Mouse (Mus musculus) liver, postnatal 0 days (tissue): ENCODE results near the gene Ppm1l. TPM values are rescaled to one million over a fixed set of nuclear protein-coding genes. Genes with fewer than 3 reads are reported as not detected.

Experiments
- ATAC-seq: fragments of 200-750 bp; cut with Nextera tagmentation; 2 replicates; pipeline ENCODE4 v1.8.0; 2017; ENCODE audit warnings: mild to moderate bottlenecking, moderate library complexity
- DNase-seq: peaks from one replicate; pipeline ENCODE4 v3.0.0-alpha.2; 2016
- H3K27ac ChIP-seq: fragments of 300-500 bp; sonication (generic); 2 replicates; pipeline ENCODE4 v1.5.1; 2014; ENCODE audit warnings: antibody characterized with exemption, moderate library complexity, mild to moderate bottlenecking, low read depth
- H3K27me3 ChIP-seq: fragments of 300-500 bp; sonication (generic); 2 replicates; pipeline ENCODE4 v1.6.1; 2014; ENCODE audit warnings: low read length, control low read depth, mixed read lengths; ENCODE audit not compliant: insufficient read depth
- H3K36me3 ChIP-seq: fragments of 300-500 bp; sonication (generic); replicated peaks from 2 replicates; pipeline ENCODE4 v1.6.1; 2014; ENCODE audit warnings: mild to moderate bottlenecking, control low read depth, low read length, moderate library complexity, mixed read lengths; ENCODE audit not compliant: insufficient read depth
- H3K4me1 ChIP-seq: fragments of 300-500 bp; sonication (generic); 2 replicates; pipeline ENCODE4 v1.6.1; 2014; ENCODE audit warnings: antibody characterized with exemption, mild to moderate bottlenecking, control low read depth; ENCODE audit not compliant: insufficient read depth
- H3K4me2 ChIP-seq: fragments of 300-500 bp; sonication (generic); 2 replicates; pipeline ENCODE4 v1.6.1; 2014; ENCODE audit warnings: low read depth, mild to moderate bottlenecking, low read length, moderate library complexity, mixed read lengths
- H3K4me3 ChIP-seq: fragments of 300-500 bp; sonication (generic); 2 replicates; pipeline ENCODE4 v1.5.1; 2014; ENCODE audit warnings: low read depth, low read length
- H3K9ac ChIP-seq: fragments of 300-500 bp; sonication (generic); replicated peaks from 2 replicates; pipeline ENCODE4 v1.6.1; 2014; ENCODE audit warnings: mild to moderate bottlenecking, moderate library complexity
- H3K9me3 ChIP-seq: fragments of 300-500 bp; sonication (generic); 2 replicates; pipeline ENCODE4 v1.6.1; 2016; ENCODE audit warnings: mild to moderate bottlenecking, control low read depth, low read length, mixed read lengths
- CTCF ChIP-seq: sonication (generic); IDR thresholded peaks from 2 replicates; pipeline ENCODE4 v1.5.1; 2016; ENCODE audit warnings: antibody characterized with exemption, low read depth
- EP300 ChIP-seq: IDR thresholded peaks from 2 replicates; pipeline ENCODE4 v1.6.1; 2016; ENCODE audit warnings: antibody characterized with exemption, low read depth, mild to moderate bottlenecking
- WGBS: fragments of 180-500 bp; shearing (Covaris S2); extraction: QIAGEN DNeasy Blood & Tissue Kit; methylation state at CpG from one replicate; pipeline ENCODE4 v1.1.7; 2014; ENCODE audit not compliant: insufficient replicate concordance; 5-methylcytosine and 5-hydroxymethylcytosine counted together
- polyA plus RNA-seq: library from polyadenylated mRNA; unstranded; fragments of >200 nt; fragmentation: Nextera tagmentation; extraction: Ambion mirVana; gene quantifications from 2 replicates; pipeline ENCODE4 v1.2.1, GENCODE M21; 2015

Gene Ppm1l
- polyA plus RNA-seq, 1 experiment from 2014 or later, result 2.8 TPM

DNA sequence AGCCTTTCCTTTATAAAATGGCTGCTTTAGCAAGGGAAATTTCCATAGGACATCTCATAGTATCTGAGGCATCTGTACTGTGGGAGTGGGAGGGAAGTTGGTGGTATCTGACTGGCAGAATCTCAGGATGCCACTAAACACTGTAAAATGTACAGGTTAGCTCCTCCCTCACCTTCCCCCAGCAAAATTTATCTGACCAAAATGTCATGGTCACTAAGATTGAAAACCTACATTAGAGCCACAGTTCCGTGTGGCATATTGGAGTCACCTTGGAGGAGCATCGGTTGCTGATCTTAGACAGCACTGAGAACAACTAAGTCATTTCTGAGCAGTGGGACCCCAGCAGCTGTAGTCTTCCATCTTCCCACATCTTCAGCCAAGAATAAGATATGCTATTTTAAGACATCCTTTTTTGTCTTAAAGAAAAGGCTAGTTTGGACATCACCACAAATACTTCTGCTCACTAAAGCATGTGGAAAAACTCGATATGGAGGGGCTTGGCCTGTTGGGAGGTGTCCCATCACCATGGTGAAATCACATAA is 192.8 kb downstream of the Ppm1l start:
- no peak for DNase-seq
- Histone ChIP-seq H3K36me3 (no peaks in the 10 kb centered on the region), H3K9ac (no peak overlapping the region), H3K4me2 (no peak overlapping the region), H3K27ac (no peak overlapping the region), H3K4me3 (no peak overlapping the region), H3K9me3 (no peaks in the 10 kb centered on the region), H3K27me3 (no peaks in the 10 kb centered on the region), H3K4me1 (no peaks in the 10 kb centered on the region)
- WGBS, result 80% methylated on average over 3 of the region's 3 CpGs
- no peak for ATAC-seq
- no peak for TF ChIP-seq CTCF
- no peak for TF ChIP-seq EP300

- Histone ChIP-seq H3K4me1 (no peaks in the 10 kb centered on the region), H3K4me2 (no peak overlapping the region), H3K27me3 (no peaks in the 10 kb centered on the region), H3K9ac (no peak overlapping the region), H3K27ac (no peak overlapping the region), H3K36me3 (no peaks in the 10 kb centered on the region), H3K9me3 (no peaks in the 10 kb centered on the region), H3K4me3 (no peak overlapping the region)
- no peak for ATAC-seq
- TF ChIP-seq EP300 (no peak), CTCF (no peak)
- no peak for DNase-seq
- 44% methylated on average over 7 of the region's 7 CpGs for WGBS
These were observed 195.2 kb downstream of the Ppm1l start for GRCm38 (mm10) chr3:69511881-69512280.

DNA sequence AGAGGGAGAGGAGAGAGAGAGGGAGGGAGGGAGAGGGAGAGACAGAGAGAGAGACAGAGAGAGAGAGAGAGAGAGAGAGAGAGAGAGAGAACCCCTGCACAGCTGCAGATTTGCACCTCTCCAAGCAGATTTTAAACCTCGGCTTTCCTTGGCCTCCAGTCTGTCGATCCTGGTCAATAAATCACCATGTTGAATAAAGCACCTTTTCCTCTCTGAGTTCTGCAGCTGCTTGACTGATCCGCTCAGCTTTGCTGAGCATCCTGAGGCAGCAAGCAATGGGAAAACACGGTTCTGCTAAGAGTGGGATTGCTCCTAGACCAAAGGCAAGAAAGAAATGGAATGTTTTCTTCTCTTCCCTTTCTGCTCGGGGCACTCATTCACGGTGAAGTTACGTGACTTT is 195.7 kb downstream of the Ppm1l start:
- WGBS, result 53% methylated on average over 7 of the region's 7 CpGs
- Histone ChIP-seq H3K27me3 (no peaks in the 10 kb centered on the region), H3K4me3 (no peak overlapping the region)

GRCm38 (mm10) chr3:69515730-69516350 is 199.2 kb downstream of the Ppm1l start:
- TF ChIP-seq EP300 (no peak), CTCF (no peak)
- ATAC-seq (no peak), DNase-seq (no peak)
- Histone ChIP-seq H3K27ac (no peak overlapping the region), H3K36me3 (no peaks in the 10 kb centered on the region), H3K27me3 (no peaks in the 10 kb centered on the region), H3K9ac (no peak overlapping the region), H3K4me1 (no peaks in the 10 kb centered on the region), H3K4me2 (no peak overlapping the region), H3K9me3 (no peaks in the 10 kb centered on the region), H3K4me3 (no peak overlapping the region)
- 90% methylated on average over 13 of the region's 13 CpGs for WGBS

More for the DNA sequence above, 195.7 kb downstream of the Ppm1l start:
- Histone ChIP-seq H3K4me1 (no peaks in the 10 kb centered on the region), H3K9me3 (no peaks in the 10 kb centered on the region), H3K36me3 (no peaks in the 10 kb centered on the region), H3K4me2 (no peak overlapping the region), H3K9ac (no peak overlapping the region), H3K27ac (no peak overlapping the region)
- no peak for DNase-seq
- ATAC-seq, result no peak
- TF ChIP-seq CTCF (no peak), EP300 (no peak)

DNA sequence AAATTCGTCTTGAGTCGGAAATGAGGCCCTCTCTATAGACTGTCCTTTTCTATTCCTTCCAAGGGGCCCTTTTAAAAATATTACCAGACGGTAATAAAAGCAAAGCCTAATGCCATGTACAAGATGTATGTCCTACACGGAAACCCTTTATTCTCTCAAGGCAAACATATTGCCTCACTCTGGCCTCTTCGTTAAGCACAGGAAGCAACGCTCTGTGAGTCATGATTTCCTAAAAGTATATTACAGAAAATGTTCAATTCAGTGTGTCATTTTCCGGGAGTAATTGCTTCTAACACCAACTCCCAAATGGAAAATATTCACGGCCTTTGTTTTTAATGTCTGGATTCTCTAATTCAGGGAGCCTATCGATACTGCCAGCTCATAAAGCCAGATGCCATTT is 202.5 kb downstream of the Ppm1l start:
- 80% methylated on average over 9 of the region's 9 CpGs for WGBS
- ATAC-seq, result no peak
- Histone ChIP-seq H3K27me3 (no peaks in the 10 kb centered on the region), H3K9me3 (0 out of 2 replicates have a peak, but pooled peaks cover 5% of the 10 kb centered on the region), H3K4me1 (no peaks in the 10 kb centered on the region; the same call in 1 of the 2 replicates), H3K4me3 (no peak overlapping the region), H3K9ac (no peak overlapping the region), H3K36me3 (no peaks in the 10 kb centered on the region), H3K4me2 (no peak overlapping the region), H3K27ac (no peak overlapping the region)
- TF ChIP-seq CTCF, result no peak
- no peak for TF ChIP-seq EP300
- DNase-seq, result no peak

- WGBS, result 90% methylated on average over 21 of the region's 21 CpGs
- ATAC-seq, result no peak
These were observed 203.3 kb downstream of the Ppm1l start for GRCm38 (mm10) chr3:69519789-69520558.

More at GRCm38 (mm10) chr3:69519789-69520558, 203.3 kb downstream of the Ppm1l start:
- Histone ChIP-seq H3K4me2 (no peak overlapping the region), H3K27me3 (no peaks in the 10 kb centered on the region), H3K9me3 (0 out of 2 replicates have a peak, but pooled peaks cover 5% of the 10 kb centered on the region), H3K27ac (no peak overlapping the region), H3K4me3 (no peak overlapping the region), H3K9ac (no peak overlapping the region), H3K4me1 (peaks cover 2% of the 10 kb centered on the region; the same call in 1 of the 2 replicates), H3K36me3 (no peaks in the 10 kb centered on the region)
- no peak for TF ChIP-seq CTCF
- no peak for TF ChIP-seq EP300
- no peak for DNase-seq
